Mouse (Mus musculus) heart, adult 2 months (tissue): ENCODE measurements at regions not wholly inside any gene's neighbourhood (a gene's known extent, or its start where the extent isn't known, plus 50 kb on each side); places are given as distances from the start of the nearest gene placed in this dataset.
A peak's percentile ranks its signal among the peaks of the same experiment; 100 is the strongest.

Source experiments
- DNase-seq, 2 experiments: peaks; one replicate each; pipeline ENCODE4 v3.0.0; 2021
- H3K27ac ChIP-seq: fragments of 200-600 bp; 2 replicates; pipeline ENCODE4 v1.8.1; 2022
- H3K27me3 ChIP-seq: fragments of 200-500 bp; 2 replicates; pipeline ENCODE4 v1.6.1; 2012; ENCODE audit warnings: mild to moderate bottlenecking, low read length, inconsistent platforms, mixed read lengths; ENCODE audit not compliant: control insufficient read depth, insufficient read depth
- H3K36me3 ChIP-seq: fragments of 200-500 bp; 2 replicates; pipeline ENCODE4 v1.6.1; 2012; ENCODE audit warnings: low read length, inconsistent platforms; ENCODE audit not compliant: control insufficient read depth, insufficient read depth
- H3K4me1 ChIP-seq: fragments of 200-500 bp; 2 replicates; pipeline ENCODE4 v1.6.1; 2011; ENCODE audit warnings: low read length; ENCODE audit not compliant: control insufficient read depth, insufficient read depth
- H3K4me3 ChIP-seq: fragments of 200-600 bp; 2 replicates; pipeline ENCODE4 v1.8.1; 2022
- H3K79me2 ChIP-seq: fragments of 200-500 bp; replicated peaks from 2 replicates; pipeline ENCODE4 v1.6.1; 2012; ENCODE audit warnings: mild to moderate bottlenecking, inconsistent platforms, low read length, moderate library complexity, mixed read lengths; ENCODE audit not compliant: control insufficient read depth, insufficient read depth
- H3K9ac ChIP-seq: fragments of 200-500 bp; 2 replicates; pipeline ENCODE4 v1.6.1; 2012; ENCODE audit warnings: low read depth, mild to moderate bottlenecking, control low read depth, inconsistent platforms, low read length, mixed read lengths
- CTCF ChIP-seq: fragments of 200-600 bp; IDR thresholded peaks from 2 replicates; pipeline ENCODE4 v1.8.1; 2022; ENCODE audit warnings: antibody characterized with exemption, mild to moderate bottlenecking, moderate library complexity
- EP300 ChIP-seq: fragments of 200-500 bp; IDR thresholded peaks from 2 replicates; pipeline ENCODE4 v1.6.1; 2011; ENCODE audit warnings: low read depth, low read length, control low read depth; ENCODE audit not compliant: insufficient read depth
- POLR2A ChIP-seq: fragments of 200-500 bp; IDR thresholded peaks from 2 replicates; pipeline ENCODE4 v1.6.1; 2011; ENCODE audit warnings: mild to moderate bottlenecking, low read depth, low read length, control low read depth; ENCODE audit not compliant: insufficient read depth
- WGBS: fragments of 180-500 bp; shearing (Covaris S2); methylation state at CpG from one replicate; pipeline ENCODE4 v1.1.7; 2018; 5-methylcytosine and 5-hydroxymethylcytosine counted together
- intact Hi-C: fragments of 180-260 bp; cut with DNase I; formaldehyde crosslinking; loops from one replicate; pipeline ENCODE4 v1.15.1; 2025

DNA sequence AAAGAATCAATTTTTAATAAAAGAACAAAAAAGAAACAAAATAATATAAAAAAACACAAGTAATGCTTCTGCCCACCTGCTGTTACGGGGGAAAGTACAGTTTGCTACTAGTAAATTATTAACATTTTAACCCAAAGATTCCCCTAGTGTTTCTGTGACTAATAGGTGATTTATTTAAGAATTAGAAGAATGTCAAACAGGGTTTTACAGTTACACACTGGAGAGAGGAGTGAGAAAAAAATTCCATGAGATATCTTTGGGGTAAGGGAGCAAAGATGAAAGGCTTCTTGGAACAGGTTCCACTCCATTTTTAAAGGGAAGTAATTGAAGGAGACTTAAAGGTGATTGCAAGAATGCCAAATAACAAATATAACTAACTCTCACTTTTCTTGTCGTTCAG lies 58.4 kb upstream of the Shcbp1 start:
- no peaks in the 10 kb centered on the region for H3K27me3 ChIP-seq
- H3K27ac ChIP-seq, result no peak overlapping the region
- no peaks in the 10 kb centered on the region for H3K36me3 ChIP-seq
- H3K4me3 ChIP-seq, result no peak overlapping the region
- no peaks in the 10 kb centered on the region; the same call in 1 of the 2 replicates for H3K4me1 ChIP-seq
- 76% methylated on average over 2 of the region's 2 CpGs for WGBS
- H3K79me2 ChIP-seq, result no peaks in the 10 kb centered on the region
- DNase-seq, result no peak
- H3K9ac ChIP-seq, result no peak overlapping the region
- intact Hi-C loops, result no loop called here
- TF ChIP-seq POLR2A (no peak), CTCF (no peak), EP300 (no peak)

- no peak overlapping the region for H3K4me3 ChIP-seq
- H3K27ac ChIP-seq, result no peak overlapping the region
- H3K9ac ChIP-seq, result no peak overlapping the region
- peak in 1 of 2 experiments; percentile 16 for DNase-seq
- H3K4me1 ChIP-seq, result no peaks in the 10 kb centered on the region; the same call in 1 of the 2 replicates
- H3K36me3 ChIP-seq, result no peaks in the 10 kb centered on the region
- WGBS, result 37% methylated on average over 2 of the region's 2 CpGs
- TF ChIP-seq POLR2A (no peak), CTCF (0 out of 2 replicates have a peak, but pooled peaks have one; percentile 8)
- no peaks in the 10 kb centered on the region for H3K79me2 ChIP-seq
- no peaks in the 10 kb centered on the region for H3K27me3 ChIP-seq
- intact Hi-C loops, result no loop called here
Observed at GRCm38 (mm10) chr8:4836651-4837050, 57.3 kb upstream of the Shcbp1 start.
